Mouse (Mus musculus) embryo, embryonic 11.5 days (tissue): ENCODE results near the gene Pde4d.

Experiments used
- DNase-seq: peaks from one replicate; pipeline ENCODE4 v3.0.0-alpha.2; 2012; ENCODE audit warnings: low read depth, low spot score

Pde4d gene

GRCm38 (mm10) chr13:108821270-108821669, 371.5 kb downstream of the Pde4d start:
- no peak for DNase-seq

- no peak for DNase-seq
These were observed 375.0 kb downstream of the Pde4d start for GRCm38 (mm10) chr13:108824638-108825310.

GRCm38 (mm10) chr13:108825501-108825900, 375.8 kb downstream of the Pde4d start:
- DNase-seq = no peak

GRCm38 (mm10) chr13:108834197-108834596, 384.4 kb downstream of the Pde4d start:
- no peak for DNase-seq

GRCm38 (mm10) chr13:108836314-108836713, 386.6 kb downstream of the Pde4d start:
- DNase-seq = no peak

- no peak for DNase-seq
These were observed 389.4 kb downstream of the Pde4d start for GRCm38 (mm10) chr13:108839142-108839541.

- DNase-seq = no peak
These were observed 404.3 kb downstream of the Pde4d start for GRCm38 (mm10) chr13:108854090-108854489.

GRCm38 (mm10) chr13:108856776-108857435, 407.2 kb downstream of the Pde4d start:
- DNase-seq = no peak

- no peak for DNase-seq
These were observed 409.6 kb downstream of the Pde4d start for GRCm38 (mm10) chr13:108859336-108859735.

GRCm38 (mm10) chr13:108860737-108861136, 411.0 kb downstream of the Pde4d start:
- no peak for DNase-seq

GRCm38 (mm10) chr13:108861707-108862106, 412.0 kb downstream of the Pde4d start:
- DNase-seq = no peak

GRCm38 (mm10) chr13:108862173-108862572, 412.4 kb downstream of the Pde4d start:
- DNase-seq = no peak

- no peak for DNase-seq
These were observed 450.4 kb downstream of the Pde4d start for GRCm38 (mm10) chr13:108900160-108900559.

GRCm38 (mm10) chr13:108905121-108905520, 455.4 kb downstream of the Pde4d start:
- no peak for DNase-seq

- DNase-seq = no peak
These were observed 459.4 kb downstream of the Pde4d start for GRCm38 (mm10) chr13:108909193-108909592.

- DNase-seq = no peak
These were observed 464.9 kb downstream of the Pde4d start for GRCm38 (mm10) chr13:108914626-108915025.

- no peak for DNase-seq
These were observed 471.4 kb downstream of the Pde4d start for GRCm38 (mm10) chr13:108921146-108921545.

GRCm38 (mm10) chr13:108934854-108935253, 485.1 kb downstream of the Pde4d start:
- no peak for DNase-seq

- no peak for DNase-seq
These were observed 487.5 kb downstream of the Pde4d start for GRCm38 (mm10) chr13:108937272-108937671.

- no peak for DNase-seq
These were observed 503.2 kb downstream of the Pde4d start for GRCm38 (mm10) chr13:108952911-108953310.

GRCm38 (mm10) chr13:108956059-108956458, 506.3 kb downstream of the Pde4d start:
- DNase-seq = no peak

- DNase-seq = no peak
These were observed 514.3 kb downstream of the Pde4d start for GRCm38 (mm10) chr13:108964056-108964455.

GRCm38 (mm10) chr13:108981144-108981543, 531.4 kb downstream of the Pde4d start:
- no peak for DNase-seq
